Comparison of ENCODE assay signal across 24 mouse cellular contexts in genomic region chr6:85489717-85490116, GRCm38 (mm10). TPM values are rescaled to one million over a fixed set of nuclear protein-coding genes. Genes with fewer than 3 reads are reported as not detected.
"Had no signal": no experiment of that assay in that cellular context is flagged by ENCODE, and none has a peak within 500 bp of the region (broad histone marks: within the 10 kb centered on the region; RNA-seq: fewer than 3 reads in every experiment).

No protein-coding gene starts in this region.

- H3K27ac ChIP-seq: limb, embryonic 13.5 days; liver, embryonic 12.5 days; liver, embryonic 15.5 days; lung, embryonic 15.5 days; midbrain, embryonic 15.5 days; neural tube, embryonic 13.5 days had no signal

- H3K9ac ChIP-seq: limb, embryonic 13.5 days; liver, embryonic 12.5 days; liver, embryonic 15.5 days; lung, embryonic 15.5 days; midbrain, embryonic 15.5 days; neural tube, embryonic 13.5 days had no signal

- H3K4me1 ChIP-seq: liver, embryonic 12.5 days; liver, embryonic 15.5 days had no signal

- DNase-seq: kidney, adult 18-20 months; kidney, adult 9 months; kidney, postnatal 14 days; kidney, postnatal 4 days; left cerebral cortex, postnatal 4 days; liver; lung, adult 18-20 months; lung, postnatal 10 days; lung, postnatal 36 days; retina, postnatal 1 day; right cerebral cortex, postnatal 25 days; thymus, adult 2 months; thymus, postnatal 14 days had no signal

- H3K9me3 ChIP-seq: limb, embryonic 13.5 days; liver, embryonic 12.5 days; liver, embryonic 15.5 days; lung, embryonic 15.5 days; midbrain, embryonic 15.5 days; neural tube, embryonic 13.5 days had no signal

- H3K36me3 ChIP-seq: limb, embryonic 13.5 days; liver, embryonic 12.5 days; liver, embryonic 15.5 days; lung, embryonic 15.5 days; midbrain, embryonic 15.5 days; neural tube, embryonic 13.5 days had no signal

- H3K4me3 ChIP-seq: limb, embryonic 13.5 days; liver, embryonic 12.5 days; liver, embryonic 15.5 days; lung, embryonic 15.5 days; midbrain, embryonic 15.5 days; myocyte; neural tube, embryonic 13.5 days had no signal

- ATAC-seq: inflammation-experienced regulatory T-cells, adult 6 months; intestine, embryonic 16.5 days; liver, embryonic 12.5 days; midbrain, embryonic 15.5 days had no signal

- H3K4me2 ChIP-seq: limb, embryonic 13.5 days; liver, embryonic 12.5 days; liver, embryonic 15.5 days; lung, embryonic 15.5 days; midbrain, embryonic 11.5 days; midbrain, embryonic 15.5 days; neural tube, embryonic 13.5 days had no signal

RNA-seq across cellular contexts. Expression of gene Fbxo41, which starts 13.1 kb away (rescaled TPM):
- polyA plus RNA-seq: liver, embryonic 15.5 days; myocyte had no signal

RNA-seq across cellular contexts. Expression of gene Egr4, which starts 23.7 kb away (rescaled TPM):
- polyA plus RNA-seq: inflammation-experienced regulatory T-cells, adult 6 months; intestine, embryonic 16.5 days; limb, embryonic 13.5 days; liver, embryonic 12.5 days; liver, embryonic 15.5 days; lung, embryonic 15.5 days; midbrain, embryonic 11.5 days; midbrain, embryonic 15.5 days; myocyte; neural tube, embryonic 13.5 days; small intestine, adult 2 months had no signal
